Mouse (Mus musculus) kidney, embryonic 14.5 days (tissue): ENCODE data around the gene Nxf2. TPM values are rescaled to one million over a fixed set of nuclear protein-coding genes. Genes with fewer than 3 reads are reported as not detected.

ENCODE experiments used
- ATAC-seq: fragments of 200-750 bp; cut with Nextera tagmentation; 2 replicates; pipeline ENCODE4 v1.8.0; 2017; ENCODE audit warnings: moderate number of reproducible peaks, mild to moderate bottlenecking, moderate TSS enrichment, moderate library complexity; ENCODE audit not compliant: low FRiP score, low TSS enrichment
- H3K27ac ChIP-seq: fragments of 300-500 bp; sonication (generic); 2 replicates; pipeline ENCODE4 v1.5.1; 2014; ENCODE audit warnings: low read depth, mild to moderate bottlenecking, low read length, moderate library complexity, mixed read lengths
- H3K27me3 ChIP-seq: fragments of 300-500 bp; sonication (generic); 2 replicates; pipeline ENCODE4 v1.6.1; 2014; ENCODE audit warnings: mild to moderate bottlenecking, low read length; ENCODE audit not compliant: control insufficient read depth, insufficient read depth
- H3K36me3 ChIP-seq: fragments of 300-500 bp; sonication (generic); 2 replicates; pipeline ENCODE4 v1.6.1; 2014; ENCODE audit warnings: low read length, mixed read lengths; ENCODE audit not compliant: control insufficient read depth, insufficient read depth
- H3K4me1 ChIP-seq: fragments of 300-500 bp; sonication (generic); 2 replicates; pipeline ENCODE4 v1.6.1; 2014; ENCODE audit warnings: low read length, mixed read lengths; ENCODE audit not compliant: control insufficient read depth, insufficient read depth
- H3K4me2 ChIP-seq: fragments of 300-500 bp; sonication (generic); replicated peaks from 2 replicates; pipeline ENCODE4 v1.6.1; 2014; ENCODE audit warnings: low read depth, mild to moderate bottlenecking, low read length
- H3K4me3 ChIP-seq: fragments of 300-500 bp; sonication (generic); 2 replicates; pipeline ENCODE4 v1.5.1; 2014; ENCODE audit warnings: mild to moderate bottlenecking, low read length
- H3K9ac ChIP-seq: fragments of 300-500 bp; sonication (generic); 2 replicates; pipeline ENCODE4 v1.6.1; 2014; ENCODE audit warnings: low read depth, mild to moderate bottlenecking, low read length, moderate library complexity
- H3K9me3 ChIP-seq: fragments of 300-500 bp; sonication (generic); 2 replicates; pipeline ENCODE4 v1.6.1; 2016; ENCODE audit warnings: low read length; ENCODE audit not compliant: control insufficient read depth
- WGBS: fragments of 180-500 bp; shearing (Covaris S2); extraction: QIAGEN DNeasy Blood & Tissue Kit; methylation state at CpG from one replicate; pipeline ENCODE4 v1.1.7; 2014; 5-methylcytosine and 5-hydroxymethylcytosine counted together
- polyA plus RNA-seq: library from polyadenylated mRNA; unstranded; fragments of >200 nt; fragmentation: Nextera tagmentation; extraction: Ambion mirVana; gene quantifications from 2 replicates; pipeline ENCODE4 v1.2.1, GENCODE M21; 2014

The Nxf2 gene
- 0.64 and 0.84 TPM in 2 replicates for polyA plus RNA-seq

DNA sequence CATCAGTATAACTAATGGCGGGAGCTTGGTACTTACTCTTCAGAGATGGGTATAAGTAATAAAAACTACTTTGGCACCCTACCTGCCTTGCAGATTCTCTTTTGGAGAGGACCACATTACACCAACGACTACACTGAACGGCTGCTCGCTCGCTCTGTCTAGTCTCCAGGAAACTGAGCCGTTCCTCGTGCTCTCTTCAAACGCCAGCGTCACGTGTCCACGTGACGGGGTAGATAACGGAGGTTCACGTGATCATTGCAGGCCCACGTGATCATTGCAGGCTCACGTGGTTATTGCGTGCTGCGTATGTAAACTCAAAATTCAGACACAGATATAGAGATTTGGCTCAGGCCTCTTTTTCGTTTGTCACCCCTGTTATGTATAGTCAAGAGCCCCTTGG is at the start of gene Nxf2:
Gene Nxf2 (minus strand): TSS at position 209 of the 400 bp plus-strand sequence.
- no peak for ATAC-seq
- peak within 1 kb of the TSS; percentile 30 for H3K4me2 ChIP-seq
- no peaks in the 10 kb centered on the region for H3K36me3 ChIP-seq
- WGBS = 87% methylated on average over 19 of the region's 19 CpGs
- peaks cover 10% of the 10 kb centered on the region for H3K9me3 ChIP-seq
- H3K4me3 ChIP-seq = peak within 1 kb of the TSS; percentile 28
- no peaks in the 10 kb centered on the region for H3K4me1 ChIP-seq
- no peak within 1 kb of the TSS for H3K27ac ChIP-seq
- no peaks in the 10 kb centered on the region for H3K27me3 ChIP-seq
- no peak within 1 kb of the TSS for H3K9ac ChIP-seq

- no peaks in the 10 kb centered on the region for H3K36me3 ChIP-seq
- H3K27ac ChIP-seq = no peak overlapping the region
- 51% methylated on average over 3 of the region's 3 CpGs for WGBS
- no peak for ATAC-seq
- H3K4me2 ChIP-seq = no peak overlapping the region
- peaks cover 3% of the 10 kb centered on the region; the same call in 1 of the 2 replicates for H3K27me3 ChIP-seq
- H3K4me3 ChIP-seq = no peak overlapping the region
- no peak overlapping the region for H3K9ac ChIP-seq
- H3K4me1 ChIP-seq = no peaks in the 10 kb centered on the region
- no peaks in the 10 kb centered on the region for H3K9me3 ChIP-seq
Observed at GRCm38 (mm10) chrX:135011381-135011780, 46.8 kb upstream of the Nxf2 start.

- Histone ChIP-seq H3K9me3 (no peaks in the 10 kb centered on the region), H3K27ac (no peak overlapping the region), H3K4me2 (peak overlapping the region; percentile 21; the same call in 1 of the 2 replicates), H3K36me3 (no peaks in the 10 kb centered on the region), H3K9ac (no peak overlapping the region), H3K4me1 (no peaks in the 10 kb centered on the region), H3K27me3 (peaks cover 3% of the 10 kb centered on the region; the same call in 1 of the 2 replicates), H3K4me3 (peak overlapping the region; percentile 59)
- 39% methylated on average over 6 of the region's 6 CpGs for WGBS
- ATAC-seq = no peak
Observed at GRCm38 (mm10) chrX:135009471-135009815, 44.9 kb upstream of the Nxf2 start.

DNA sequence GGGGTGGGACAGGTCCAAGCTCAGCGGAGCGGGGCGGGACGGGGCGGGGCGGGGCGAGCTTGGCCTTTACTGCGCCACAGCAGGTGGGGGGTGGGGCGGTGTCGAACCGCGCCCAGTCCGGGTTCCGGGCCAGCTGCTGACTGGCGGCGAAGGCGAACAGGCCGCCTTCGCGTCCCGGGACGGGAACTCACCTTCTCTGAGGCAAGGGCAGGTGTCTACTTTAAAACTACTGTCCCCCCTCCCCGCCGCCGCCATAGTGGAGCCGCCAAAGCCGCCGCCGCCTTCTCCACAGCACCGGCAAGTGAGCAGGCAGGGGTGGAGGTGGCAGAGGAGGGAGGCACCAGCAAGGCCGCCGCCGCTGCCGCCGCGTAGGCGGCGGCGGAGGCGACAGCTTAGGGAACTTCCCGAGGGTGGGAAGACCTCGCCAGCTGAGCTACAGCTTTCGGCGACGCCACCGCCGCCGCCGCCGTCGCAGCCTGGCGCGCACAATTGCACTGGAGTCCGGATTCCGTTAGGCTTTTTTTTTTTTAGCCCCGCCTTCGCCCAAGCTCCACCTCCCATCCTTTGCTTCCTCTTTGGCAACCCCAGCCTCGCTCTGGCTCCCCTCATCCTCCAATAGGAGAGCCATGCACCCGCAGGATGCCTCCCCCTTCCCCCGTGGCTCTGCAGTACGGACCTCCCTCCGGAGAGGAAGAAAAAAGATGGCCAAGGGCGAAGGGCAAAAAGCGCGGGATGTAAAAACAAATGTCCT is 44.3 kb upstream of the Nxf2 start, which contains the start of gene Zmat1:
Gene Zmat1 (minus strand): TSS at position 490 of the 751 bp plus-strand sequence.
- peak within 1 kb of the TSS; percentile 36 for H3K4me2 ChIP-seq
- H3K4me3 ChIP-seq = peak within 1 kb of the TSS; percentile 59
- H3K27ac ChIP-seq = peak within 1 kb of the TSS; percentile 86; the same call in 1 of the 2 replicates
- H3K9me3 ChIP-seq = no peaks in the 10 kb centered on the region
- peak; percentile 100 for ATAC-seq
- 34% methylated on average over 54 of the region's 65 CpGs for WGBS
- H3K27me3 ChIP-seq = peaks cover 3% of the 10 kb centered on the region; the same call in 1 of the 2 replicates
- H3K36me3 ChIP-seq = no peaks in the 10 kb centered on the region
- peak within 1 kb of the TSS; percentile 77 for H3K9ac ChIP-seq
- no peaks in the 10 kb centered on the region for H3K4me1 ChIP-seq

- H3K27me3 ChIP-seq = peaks cover 3% of the 10 kb centered on the region; the same call in 1 of the 2 replicates
- ATAC-seq = no peak
- no peaks in the 10 kb centered on the region for H3K4me1 ChIP-seq
- H3K4me3 ChIP-seq = peak overlapping the region; percentile 59
- 37% methylated on average over 4 of the region's 5 CpGs for WGBS
- peak overlapping the region; percentile 36 for H3K4me2 ChIP-seq
- H3K9ac ChIP-seq = no peak overlapping the region
- H3K27ac ChIP-seq = no peak overlapping the region
- H3K36me3 ChIP-seq = no peaks in the 10 kb centered on the region
- H3K9me3 ChIP-seq = no peaks in the 10 kb centered on the region
Observed at GRCm38 (mm10) chrX:135008021-135008420, 43.5 kb upstream of the Nxf2 start.

DNA sequence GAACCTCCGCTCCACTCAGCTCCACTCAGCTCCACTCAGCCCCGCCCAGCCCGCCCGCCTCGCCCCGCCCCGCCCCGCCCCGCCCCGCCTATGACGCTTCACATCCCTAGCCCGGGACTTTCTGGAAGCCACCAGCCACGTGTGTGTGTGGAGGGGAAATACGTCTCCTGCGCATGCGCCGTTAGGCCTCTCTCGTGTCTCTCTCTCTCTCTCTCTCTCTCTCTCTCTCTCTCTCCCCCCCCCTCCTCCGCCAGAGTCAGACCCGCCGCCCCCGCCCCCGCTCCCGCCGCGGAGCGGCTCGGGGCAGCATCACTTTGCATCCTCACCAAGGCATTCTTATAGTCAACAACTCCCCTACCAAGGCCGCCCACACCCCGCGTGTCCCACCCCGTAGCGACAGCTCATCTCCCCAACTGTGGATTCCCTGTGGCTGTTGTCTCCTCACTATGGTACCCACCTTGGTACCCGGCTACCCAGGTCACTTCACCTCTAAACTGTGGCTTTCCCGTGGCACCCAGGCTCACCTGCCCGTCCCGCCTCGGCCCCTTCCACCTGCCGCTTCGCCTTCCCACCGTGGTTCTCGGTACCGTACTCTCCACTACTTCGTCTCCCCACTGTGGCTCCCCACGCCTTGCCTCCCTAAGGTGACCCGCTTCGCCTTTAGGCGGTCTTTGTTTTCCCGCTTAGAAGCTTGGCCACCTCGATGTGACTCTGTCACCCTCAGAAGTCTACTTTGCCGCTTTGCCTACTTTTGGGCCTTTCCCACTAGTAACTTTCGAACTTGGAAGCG is 1.1 kb downstream of the Nxf2 start:
- Histone ChIP-seq H3K27ac (no peak overlapping the region), H3K9ac (no peak overlapping the region), H3K4me1 (no peaks in the 10 kb centered on the region), H3K4me2 (peak overlapping the region; percentile 30), H3K36me3 (no peaks in the 10 kb centered on the region), H3K27me3 (no peaks in the 10 kb centered on the region), H3K4me3 (peak overlapping the region; percentile 28), H3K9me3 (peaks cover 10% of the 10 kb centered on the region)
- ATAC-seq = peak; percentile 98
- 58% methylated on average over 41 of the region's 53 CpGs for WGBS

- Histone ChIP-seq H3K36me3 (no peaks in the 10 kb centered on the region), H3K27me3 (peaks cover 3% of the 10 kb centered on the region; the same call in 1 of the 2 replicates), H3K9ac (no peak overlapping the region), H3K4me3 (no peak overlapping the region), H3K4me1 (no peaks in the 10 kb centered on the region), H3K4me2 (no peak overlapping the region), H3K27ac (no peak overlapping the region), H3K9me3 (no peaks in the 10 kb centered on the region)
- ATAC-seq = no peak
- 35% methylated on average over 5 of the region's 5 CpGs for WGBS
Observed at GRCm38 (mm10) chrX:134930361-134930760, 34.2 kb downstream of the Nxf2 start.

DNA sequence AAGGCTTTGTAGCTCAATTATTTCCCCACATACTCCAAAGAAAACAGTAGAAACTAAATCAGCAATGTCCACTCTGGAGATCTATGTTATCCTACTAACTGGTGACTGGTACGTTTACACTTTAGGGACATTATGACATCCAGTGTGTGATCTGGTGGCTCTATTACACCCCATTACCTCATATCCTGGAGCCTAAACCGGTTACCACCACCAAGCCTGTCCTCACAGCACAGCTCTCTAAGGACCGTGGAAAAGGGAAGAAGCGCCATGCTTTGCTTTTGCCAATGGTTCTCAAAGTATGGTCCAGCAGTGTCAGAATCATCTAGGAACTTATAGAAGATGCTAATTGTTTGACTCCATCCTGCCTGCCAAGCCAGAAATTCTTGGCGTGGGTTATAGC is 34.6 kb downstream of the Nxf2 start:
- H3K9me3 ChIP-seq = no peaks in the 10 kb centered on the region
- no peak overlapping the region for H3K27ac ChIP-seq
- no peaks in the 10 kb centered on the region for H3K4me1 ChIP-seq
- ATAC-seq = no peak
- no peak overlapping the region for H3K4me3 ChIP-seq
- H3K9ac ChIP-seq = no peak overlapping the region
- no peaks in the 10 kb centered on the region for H3K36me3 ChIP-seq
- H3K4me2 ChIP-seq = no peak overlapping the region
- H3K27me3 ChIP-seq = peaks cover 3% of the 10 kb centered on the region; the same call in 1 of the 2 replicates
- WGBS = 76% methylated on average over 5 of the region's 5 CpGs

GRCm38 (mm10) chrX:134925058-134925457 is 39.5 kb downstream of the Nxf2 start:
- ATAC-seq = no peak
- Histone ChIP-seq H3K9me3 (no peaks in the 10 kb centered on the region), H3K27ac (no peak overlapping the region), H3K4me3 (no peak overlapping the region), H3K9ac (no peak overlapping the region), H3K36me3 (no peaks in the 10 kb centered on the region), H3K4me2 (no peak overlapping the region), H3K4me1 (no peaks in the 10 kb centered on the region), H3K27me3 (peaks cover 3% of the 10 kb centered on the region; the same call in 1 of the 2 replicates)
